Mouse (Mus musculus): ENCODE results near the gene Dnah6.

- no peak for TF ChIP-seq POLR2A (IDR thresholded peaks at IDR 0.05; ENCODE audit: insufficient read depth, low read depth, low read length)
- TF ChIP-seq CTCF (IDR thresholded peaks at IDR 0.05) = peak; percentile 60
These were observed 6.1 kb upstream of the Dnah6 start for GRCm38 (mm10) chr6:73227376-73228158.

Data from heart, adult 2 months (tissue).